Mouse (Mus musculus) lung, embryonic 15.5 days (tissue): ENCODE results near the gene Ap5s1. TPM values are rescaled to one million over a fixed set of nuclear protein-coding genes. Genes with fewer than 3 reads are reported as not detected.
A peak's percentile ranks its signal among the peaks of the same experiment; 100 is the strongest.

ENCODE experiments used
- ATAC-seq: fragments of 200-750 bp; cut with Nextera tagmentation; 2 replicates; pipeline ENCODE4 v1.8.0; 2017; ENCODE audit warnings: moderate number of reproducible peaks, borderline replicate concordance; ENCODE audit not compliant: low FRiP score, low TSS enrichment; ENCODE audit errors: extremely low read depth
- H3K27ac ChIP-seq: fragments of 300-500 bp; sonication (generic); 2 replicates; pipeline ENCODE4 v1.5.1; 2015; ENCODE audit warnings: moderate library complexity, mild to moderate bottlenecking, inconsistent platforms
- H3K27me3 ChIP-seq: fragments of 300-500 bp; sonication (generic); 2 replicates; pipeline ENCODE4 v1.6.1; 2015; ENCODE audit warnings: inconsistent platforms
- H3K36me3 ChIP-seq: fragments of 300-500 bp; sonication (generic); 2 replicates; pipeline ENCODE4 v1.6.1; 2015; ENCODE audit warnings: inconsistent platforms
- H3K4me1 ChIP-seq: fragments of 300-500 bp; sonication (generic); 2 replicates; pipeline ENCODE4 v1.6.1; 2015; ENCODE audit warnings: inconsistent platforms
- H3K4me2 ChIP-seq: fragments of 300-500 bp; sonication (generic); 2 replicates; pipeline ENCODE4 v1.6.1; 2015; ENCODE audit warnings: inconsistent platforms, mild to moderate bottlenecking, moderate library complexity
- H3K4me3 ChIP-seq: fragments of 300-500 bp; sonication (generic); 2 replicates; pipeline ENCODE4 v1.5.1; 2015; ENCODE audit warnings: mild to moderate bottlenecking, inconsistent platforms
- H3K9ac ChIP-seq: fragments of 300-500 bp; sonication (generic); 2 replicates; pipeline ENCODE4 v1.6.1; 2015; ENCODE audit warnings: inconsistent platforms
- H3K9me3 ChIP-seq: fragments of 300-500 bp; sonication (generic); 2 replicates; pipeline ENCODE4 v1.6.1; 2016; ENCODE audit warnings: inconsistent platforms
- WGBS: fragments of 180-500 bp; shearing (Covaris S2); methylation state at CpG from one replicate; pipeline ENCODE4 v1.1.7; 2015; 5-methylcytosine and 5-hydroxymethylcytosine counted together
- polyA plus RNA-seq: library from polyadenylated mRNA; unstranded; fragments of >200 nt; fragmentation: Nextera tagmentation; extraction: Ambion mirVana; gene quantifications from 2 replicates; pipeline ENCODE4 v1.2.1, GENCODE M21; 2015

Ap5s1 gene
- polyA plus RNA-seq, 1 experiment from 2014 or later: 22.6 TPM

- Histone ChIP-seq H3K9ac (no peak overlapping the region), H3K4me2 (no peak overlapping the region), H3K9me3 (no peaks in the 10 kb centered on the region), H3K36me3 (no peaks in the 10 kb centered on the region), H3K4me3 (no peak overlapping the region), H3K27me3 (no peaks in the 10 kb centered on the region), H3K4me1 (no peaks in the 10 kb centered on the region), H3K27ac (no peak overlapping the region)
- ATAC-seq: no peak
- 76% methylated on average over 3 of the region's 3 CpGs for WGBS
Observed at GRCm38 (mm10) chr2:131227243-131227642, 20.4 kb downstream of the Ap5s1 start.

GRCm38 (mm10) chr2:131232558-131232957, 25.7 kb downstream of the Ap5s1 start:
- Histone ChIP-seq H3K9me3 (no peaks in the 10 kb centered on the region), H3K36me3 (peaks cover 5% of the 10 kb centered on the region; the same call in 1 of the 2 replicates), H3K9ac (no peak overlapping the region), H3K27ac (no peak overlapping the region), H3K4me3 (no peak overlapping the region), H3K4me1 (peaks cover 19% of the 10 kb centered on the region), H3K27me3 (no peaks in the 10 kb centered on the region), H3K4me2 (no peak overlapping the region)
- ATAC-seq: no peak
- 81% methylated on average over 2 of the region's 2 CpGs for WGBS

- peaks cover 19% of the 10 kb centered on the region for H3K4me1 ChIP-seq
- H3K4me3 ChIP-seq: peak within 1 kb of the TSS; percentile 64
- WGBS: 11% methylated on average over 29 of the region's 29 CpGs
- H3K9me3 ChIP-seq: no peaks in the 10 kb centered on the region
- peak within 1 kb of the TSS; percentile 72 for H3K9ac ChIP-seq
- H3K27ac ChIP-seq: peak within 1 kb of the TSS; percentile 54; the same call in 1 of the 2 replicates
- H3K36me3 ChIP-seq: peaks cover 7% of the 10 kb centered on the region; the same call in 1 of the 2 replicates
- peak; percentile 100 for ATAC-seq
- peak within 1 kb of the TSS; percentile 88 for H3K4me2 ChIP-seq
- no peaks in the 10 kb centered on the region for H3K27me3 ChIP-seq
Observed at GRCm38 (mm10) chr2:131233307-131234126, 26.6 kb downstream of the Ap5s1 start, which contains the start of gene Mavs. TSS of gene Mavs (plus strand) at chr2:131234063.

GRCm38 (mm10) chr2:131234127-131234650, 27.3 kb downstream of the Ap5s1 start:
- WGBS: 9% methylated on average over 28 of the region's 28 CpGs
- Histone ChIP-seq H3K27ac (peak overlapping the region; percentile 54; the same call in 1 of the 2 replicates), H3K9ac (peak overlapping the region; percentile 72), H3K4me3 (peak overlapping the region; percentile 64), H3K9me3 (no peaks in the 10 kb centered on the region), H3K4me2 (peak overlapping the region; percentile 88), H3K4me1 (peaks cover 19% of the 10 kb centered on the region), H3K36me3 (peaks cover 7% of the 10 kb centered on the region; the same call in 1 of the 2 replicates), H3K27me3 (no peaks in the 10 kb centered on the region)
- 0 out of 2 replicates have a peak, but pooled peaks have one; percentile 20 for ATAC-seq

- peaks cover 19% of the 10 kb centered on the region for H3K4me1 ChIP-seq
- H3K9ac ChIP-seq: peak overlapping the region; percentile 72
- H3K36me3 ChIP-seq: peaks cover 12% of the 10 kb centered on the region
- ATAC-seq: no peak
- no peaks in the 10 kb centered on the region for H3K27me3 ChIP-seq
- H3K4me3 ChIP-seq: peak overlapping the region; percentile 64
- H3K9me3 ChIP-seq: no peaks in the 10 kb centered on the region
- no peak overlapping the region for H3K27ac ChIP-seq
- WGBS: 62% methylated on average over 7 of the region's 7 CpGs
- H3K4me2 ChIP-seq: peak overlapping the region; percentile 88
Observed at GRCm38 (mm10) chr2:131234970-131235635, 28.2 kb downstream of the Ap5s1 start.

GRCm38 (mm10) chr2:131242180-131242579, 35.3 kb downstream of the Ap5s1 start:
- no peaks in the 10 kb centered on the region for H3K9me3 ChIP-seq
- H3K36me3 ChIP-seq: peaks cover 70% of the 10 kb centered on the region
- no peak for ATAC-seq
- no peak overlapping the region for H3K4me3 ChIP-seq
- H3K4me1 ChIP-seq: no peaks in the 10 kb centered on the region
- H3K9ac ChIP-seq: no peak overlapping the region
- H3K27me3 ChIP-seq: no peaks in the 10 kb centered on the region
- H3K27ac ChIP-seq: no peak overlapping the region
- no peak overlapping the region for H3K4me2 ChIP-seq

GRCm38 (mm10) chr2:131242929-131243328, 36.1 kb downstream of the Ap5s1 start:
- Histone ChIP-seq H3K9me3 (no peaks in the 10 kb centered on the region), H3K4me1 (no peaks in the 10 kb centered on the region), H3K9ac (no peak overlapping the region), H3K27me3 (no peaks in the 10 kb centered on the region), H3K4me3 (no peak overlapping the region), H3K27ac (no peak overlapping the region), H3K4me2 (no peak overlapping the region), H3K36me3 (peaks cover 72% of the 10 kb centered on the region)
- ATAC-seq: no peak
- 88% methylated on average over 7 of the region's 7 CpGs for WGBS

GRCm38 (mm10) chr2:131253681-131254328, 46.9 kb downstream of the Ap5s1 start:
- Histone ChIP-seq H3K9ac (no peak overlapping the region), H3K27ac (peak overlapping the region; percentile 68), H3K9me3 (no peaks in the 10 kb centered on the region), H3K4me3 (no peak overlapping the region), H3K4me1 (peaks cover 14% of the 10 kb centered on the region; the same call in 1 of the 2 replicates), H3K4me2 (peak overlapping the region; percentile 9), H3K36me3 (no peaks in the 10 kb centered on the region), H3K27me3 (no peaks in the 10 kb centered on the region)
- 12% methylated on average over 7 of the region's 7 CpGs for WGBS
- peak; percentile 78 for ATAC-seq

GRCm38 (mm10) chr2:131254329-131254713, 47.4 kb downstream of the Ap5s1 start:
- no peaks in the 10 kb centered on the region for H3K27me3 ChIP-seq
- peak overlapping the region; percentile 9 for H3K4me2 ChIP-seq
- peak overlapping the region; percentile 68 for H3K27ac ChIP-seq
- H3K9me3 ChIP-seq: no peaks in the 10 kb centered on the region
- no peaks in the 10 kb centered on the region for H3K36me3 ChIP-seq
- H3K4me1 ChIP-seq: peaks cover 14% of the 10 kb centered on the region; the same call in 1 of the 2 replicates
- no peak; the same call in 1 of the 2 replicates for ATAC-seq
- no peak overlapping the region for H3K9ac ChIP-seq
- no peak overlapping the region for H3K4me3 ChIP-seq
- 42% methylated on average over 2 of the region's 2 CpGs for WGBS

- 52% methylated on average over 3 of the region's 3 CpGs for WGBS
- no peak overlapping the region for H3K4me2 ChIP-seq
- no peak overlapping the region for H3K27ac ChIP-seq
- H3K9me3 ChIP-seq: no peaks in the 10 kb centered on the region
- peaks cover 18% of the 10 kb centered on the region for H3K4me1 ChIP-seq
- no peak overlapping the region for H3K9ac ChIP-seq
- no peaks in the 10 kb centered on the region for H3K27me3 ChIP-seq
- no peak for ATAC-seq
- H3K36me3 ChIP-seq: no peaks in the 10 kb centered on the region
- no peak overlapping the region for H3K4me3 ChIP-seq
Observed at GRCm38 (mm10) chr2:131255738-131256137, 48.9 kb downstream of the Ap5s1 start.

- Histone ChIP-seq H3K27me3 (no peaks in the 10 kb centered on the region), H3K4me1 (peaks cover 21% of the 10 kb centered on the region), H3K9ac (no peak overlapping the region), H3K4me3 (no peak overlapping the region), H3K27ac (no peak overlapping the region), H3K4me2 (no peak overlapping the region), H3K9me3 (no peaks in the 10 kb centered on the region), H3K36me3 (no peaks in the 10 kb centered on the region)
- no peak for ATAC-seq
- WGBS: 76% methylated on average over 8 of the region's 8 CpGs
Observed at GRCm38 (mm10) chr2:131258693-131259092, 51.8 kb downstream of the Ap5s1 start.
